Mouse (Mus musculus): ENCODE data around the gene Rpl36. TPM values are rescaled to one million over a fixed set of nuclear protein-coding genes. Genes with fewer than 3 reads are reported as not detected.

The Rpl36 gene
- 1,839 and 1,886 TPM in 2 replicates for polyA plus RNA-seq (2012; rRNA removed)
- 1,322 and 1,328 TPM in 2 replicates for polyA plus RNA-seq (2014; fragmentation: Nextera tagmentation; extraction: Ambion mirVana)

DNA sequence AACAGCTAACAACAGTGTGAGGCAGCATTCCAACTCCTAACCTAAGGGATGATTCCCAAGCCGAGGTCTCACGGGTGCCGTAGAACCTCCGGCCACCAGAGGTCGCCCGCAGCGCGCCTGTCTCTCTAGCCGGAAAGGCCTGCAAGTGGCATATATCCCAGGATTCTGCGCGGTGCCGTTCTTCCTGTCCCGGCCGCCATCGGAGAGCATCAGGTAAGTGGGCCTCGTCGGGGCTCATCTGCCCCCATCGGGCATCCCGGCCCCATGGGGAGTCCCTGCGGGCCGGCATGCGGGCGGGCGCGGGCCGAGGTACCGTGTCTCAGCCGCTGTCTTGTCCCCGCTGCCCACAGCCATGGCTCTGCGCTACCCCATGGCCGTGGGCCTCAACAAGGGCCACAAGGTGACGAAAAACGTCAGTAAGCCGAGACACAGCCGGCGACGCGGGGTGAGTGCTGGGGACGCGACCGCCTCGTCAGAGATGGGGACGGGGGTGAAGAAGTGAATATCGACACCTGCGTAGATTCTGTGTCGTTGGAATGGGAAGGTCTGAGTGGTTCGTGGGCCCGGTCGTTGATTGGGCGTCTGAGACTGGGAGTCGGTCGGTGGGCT is at the start of gene Rpl36:
TSS of gene Rpl36 (plus strand) at position 181 of the 609 bp plus-strand sequence.
- peak within 1 kb of the TSS; percentile 67 for H3K27ac ChIP-seq
- H3K36me3 ChIP-seq (replicated peaks; ENCODE audit: control insufficient read depth, insufficient read depth, low read depth): peaks cover 31% of the 10 kb centered on the region
- ATAC-seq (ENCODE audit: insufficient read depth): peak; percentile 44
- TF ChIP-seq EP300 (IDR thresholded peaks at IDR 0.05; ENCODE audit: low read depth) (peak; percentile 42; the same call in 1 of the 2 replicates), CTCF (IDR thresholded peaks at IDR 0.05; ENCODE audit: low read depth) (peak; percentile 99)
- peaks cover 23 to 32% of the 10 kb centered on the region in 2 experiments for H3K4me1 ChIP-seq (replicated peaks; ENCODE audit: control insufficient read depth in 2 of 2, insufficient read depth in 2 of 2, low read length in 1 of 2)
- peak; percentile 71 to 80 (median 80) for DNase-seq (ENCODE audit: low read depth in 3 of 3, low spot score in 3 of 3)
- H3K9ac ChIP-seq (replicated peaks): peak within 1 kb of the TSS; percentile 91
- no peaks in the 10 kb centered on the region for H3K27me3 ChIP-seq (ENCODE audit: control insufficient read depth, insufficient read depth, low read length)
- peak within 1 kb of the TSS; percentile 95 for H3K4me2 ChIP-seq (ENCODE audit: low read depth)
- under 1% methylated on average over 52 of the region's 52 CpGs for WGBS (ENCODE audit: insufficient replicate concordance)
- H3K4me3 ChIP-seq (ENCODE audit: insufficient read depth in 1 of 2, low read depth in 2 of 2, low read length in 2 of 2): peak within 1 kb of the TSS; percentile 78 to 79
- no peaks in the 10 kb centered on the region for H3K9me3 ChIP-seq (ENCODE audit: control insufficient read depth, low read length)

- Histone ChIP-seq H3K27ac (no peak overlapping the region), H3K4me1 (replicated peaks; ENCODE audit: control insufficient read depth in 2 of 2, insufficient read depth in 2 of 2, low read length in 1 of 2) (no peaks in the 10 kb centered on the region)
- DNase-seq (ENCODE audit: low read depth in 3 of 3, low spot score in 3 of 3): no peak
Observed at GRCm38 (mm10) chr17:56566293-56566692, 46.9 kb upstream of the Rpl36 start.

GRCm38 (mm10) chr17:56566918-56567317 is 46.3 kb upstream of the Rpl36 start:
- WGBS (ENCODE audit: insufficient replicate concordance): 89% methylated on average over 5 of the region's 5 CpGs

More at GRCm38 (mm10) chr17:56566293-56566692, 46.9 kb upstream of the Rpl36 start:
- TF ChIP-seq CTCF (IDR thresholded peaks at IDR 0.05; ENCODE audit: low read depth): no peak
- TF ChIP-seq EP300 (IDR thresholded peaks at IDR 0.05; ENCODE audit: low read depth): no peak
- 95% methylated on average over 29 of the region's 29 CpGs for WGBS (ENCODE audit: insufficient replicate concordance)
- Histone ChIP-seq H3K9ac (replicated peaks) (no peak overlapping the region), H3K4me3 (ENCODE audit: insufficient read depth in 1 of 2, low read depth in 2 of 2, low read length in 2 of 2) (no peak overlapping the region), H3K36me3 (replicated peaks; ENCODE audit: control insufficient read depth, insufficient read depth, low read depth) (peaks cover 99% of the 10 kb centered on the region), H3K4me2 (ENCODE audit: low read depth) (no peak overlapping the region), H3K27me3 (ENCODE audit: control insufficient read depth, insufficient read depth, low read length) (no peaks in the 10 kb centered on the region), H3K9me3 (ENCODE audit: control insufficient read depth, low read length) (no peaks in the 10 kb centered on the region)
- no peak for ATAC-seq (ENCODE audit: insufficient read depth)

DNA sequence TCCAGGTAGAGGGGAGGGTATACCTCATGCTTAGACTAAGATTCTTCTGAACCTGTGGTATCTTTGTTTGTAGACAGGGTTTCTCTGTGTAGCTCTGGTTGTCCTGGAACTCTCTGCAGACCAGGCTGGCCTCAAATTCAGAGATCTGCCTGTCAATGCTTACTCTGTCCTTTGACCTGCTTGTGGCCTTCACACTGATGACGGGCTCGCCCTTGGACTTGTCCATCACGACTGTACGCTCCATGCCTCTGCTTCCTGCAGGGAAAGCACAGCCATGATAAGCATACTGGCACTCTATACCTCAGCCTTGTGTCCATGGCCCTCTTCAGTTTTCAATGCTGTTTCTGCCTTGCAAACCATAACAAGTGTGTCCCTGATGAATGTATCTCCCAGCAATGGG is 45.8 kb upstream of the Rpl36 start:
- DNase-seq (ENCODE audit: low read depth in 3 of 3, low spot score in 3 of 3) (no peak), ATAC-seq (ENCODE audit: insufficient read depth) (no peak)
- H3K4me2 ChIP-seq (ENCODE audit: low read depth): no peak overlapping the region
- TF ChIP-seq CTCF (IDR thresholded peaks at IDR 0.05; ENCODE audit: low read depth) (no peak), EP300 (IDR thresholded peaks at IDR 0.05; ENCODE audit: low read depth) (no peak)
- H3K9me3 ChIP-seq (ENCODE audit: control insufficient read depth, low read length): no peaks in the 10 kb centered on the region
- peaks cover 99% of the 10 kb centered on the region for H3K36me3 ChIP-seq (replicated peaks; ENCODE audit: control insufficient read depth, insufficient read depth, low read depth)
- no peak overlapping the region for H3K9ac ChIP-seq (replicated peaks)
- no peak overlapping the region for H3K27ac ChIP-seq
- H3K4me3 ChIP-seq (ENCODE audit: insufficient read depth in 1 of 2, low read depth in 2 of 2, low read length in 2 of 2): no peak overlapping the region
- no peaks in the 10 kb centered on the region for H3K27me3 ChIP-seq (ENCODE audit: control insufficient read depth, insufficient read depth, low read length)
- no peaks in the 10 kb centered on the region for H3K4me1 ChIP-seq (replicated peaks; ENCODE audit: control insufficient read depth in 2 of 2, insufficient read depth in 2 of 2, low read length in 1 of 2)
- WGBS (ENCODE audit: insufficient replicate concordance): 82% methylated on average over 4 of the region's 4 CpGs

More at GRCm38 (mm10) chr17:56566918-56567317, 46.3 kb upstream of the Rpl36 start:
- Histone ChIP-seq H3K4me3 (ENCODE audit: insufficient read depth in 1 of 2, low read depth in 2 of 2, low read length in 2 of 2) (no peak overlapping the region), H3K9me3 (ENCODE audit: control insufficient read depth, low read length) (no peaks in the 10 kb centered on the region), H3K36me3 (replicated peaks; ENCODE audit: control insufficient read depth, insufficient read depth, low read depth) (peaks cover 99% of the 10 kb centered on the region), H3K4me2 (ENCODE audit: low read depth) (no peak overlapping the region), H3K9ac (replicated peaks) (no peak overlapping the region), H3K4me1 (replicated peaks; ENCODE audit: control insufficient read depth in 2 of 2, insufficient read depth in 2 of 2, low read length in 1 of 2) (no peaks in the 10 kb centered on the region), H3K27ac (no peak overlapping the region), H3K27me3 (ENCODE audit: control insufficient read depth, insufficient read depth, low read length) (no peaks in the 10 kb centered on the region)
- no peak for TF ChIP-seq EP300 (IDR thresholded peaks at IDR 0.05; ENCODE audit: low read depth)
- no peak for TF ChIP-seq CTCF (IDR thresholded peaks at IDR 0.05; ENCODE audit: low read depth)
- DNase-seq (ENCODE audit: low read depth in 3 of 3, low spot score in 3 of 3): no peak
- ATAC-seq (ENCODE audit: insufficient read depth): no peak

DNA sequence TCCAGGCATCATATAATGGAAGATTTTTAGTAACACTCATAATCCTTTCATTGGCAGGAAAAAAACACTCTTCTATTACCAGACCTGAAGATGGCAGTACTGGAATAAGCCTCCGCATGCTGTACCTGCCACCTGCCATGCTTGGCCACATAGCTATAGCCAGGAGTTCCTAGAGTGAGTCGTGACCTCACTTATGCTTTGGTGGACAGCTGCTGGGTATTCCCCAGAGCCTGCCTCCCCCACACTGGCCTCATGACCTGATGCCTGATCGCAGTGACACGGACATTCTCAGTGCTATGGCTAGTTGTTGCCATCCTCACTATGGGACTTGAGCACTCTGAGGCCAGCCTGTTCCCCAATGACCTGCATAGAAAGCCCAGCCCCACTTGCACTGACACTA is 42.9 kb upstream of the Rpl36 start:
- 84% methylated on average over 4 of the region's 4 CpGs for WGBS (ENCODE audit: insufficient replicate concordance)
- H3K4me1 ChIP-seq (replicated peaks; ENCODE audit: control insufficient read depth in 2 of 2, insufficient read depth in 2 of 2, low read length in 1 of 2): peaks cover 0 to 4% of the 10 kb centered on the region in 2 experiments; a peak in 1 of 4 replicates
- DNase-seq (ENCODE audit: low read depth in 3 of 3, low spot score in 3 of 3): no peak
- H3K9me3 ChIP-seq (ENCODE audit: control insufficient read depth, low read length): no peaks in the 10 kb centered on the region
- no peaks in the 10 kb centered on the region for H3K27me3 ChIP-seq (ENCODE audit: control insufficient read depth, insufficient read depth, low read length)
- no peak overlapping the region for H3K4me3 ChIP-seq (ENCODE audit: insufficient read depth in 1 of 2, low read depth in 2 of 2, low read length in 2 of 2)
- H3K27ac ChIP-seq: no peak overlapping the region
- ATAC-seq (ENCODE audit: insufficient read depth): no peak
- TF ChIP-seq CTCF (IDR thresholded peaks at IDR 0.05; ENCODE audit: low read depth) (no peak), EP300 (IDR thresholded peaks at IDR 0.05; ENCODE audit: low read depth) (no peak)
- no peak overlapping the region for H3K4me2 ChIP-seq (ENCODE audit: low read depth)
- no peak overlapping the region for H3K9ac ChIP-seq (replicated peaks)
- peaks cover 92% of the 10 kb centered on the region for H3K36me3 ChIP-seq (replicated peaks; ENCODE audit: control insufficient read depth, insufficient read depth, low read depth)

Data from liver, embryonic 14.5 days (tissue).